Mouse (Mus musculus): ENCODE results near the gene Dolpp1. TPM values are rescaled to one million over a fixed set of nuclear protein-coding genes. Genes with fewer than 3 reads are reported as not detected.

Gene Dolpp1
- total and polyA plus RNA-seq, 3 experiments: 17.9 to 22.3 (median 19.2) TPM

DNA sequence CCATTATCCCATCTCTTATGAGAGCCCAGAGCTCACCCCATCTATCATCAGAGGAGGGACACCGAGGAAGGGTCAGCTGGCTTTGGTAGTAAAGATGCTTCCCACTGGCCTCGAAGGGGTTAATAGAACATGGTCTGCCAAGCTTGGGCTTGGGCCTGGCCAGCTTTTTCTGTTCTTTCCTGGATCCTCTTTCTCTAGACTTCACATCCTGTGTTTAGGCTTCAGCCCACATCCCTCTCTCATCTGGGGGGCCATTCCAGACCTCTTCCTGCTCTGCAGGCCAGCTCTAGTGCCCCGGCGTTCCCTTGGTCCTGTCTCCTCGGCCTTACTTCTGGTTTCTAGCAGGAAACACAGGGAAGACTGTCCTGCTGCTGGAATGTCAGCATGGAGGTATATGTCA lies 52.0 kb downstream of the Dolpp1 start:
- Histone ChIP-seq H3K4me2 (ENCODE audit: insufficient read depth, low read depth, poor library complexity, severe bottlenecking) (no peak overlapping the region), H3K79me2 (replicated peaks; ENCODE audit: control insufficient read depth, extremely low read depth, insufficient read depth, poor library complexity, severe bottlenecking) (no peaks in the 10 kb centered on the region), H3K4me1 (ENCODE audit: control insufficient read depth in 1 of 2, insufficient read depth in 2 of 2) (peaks cover 38 to 72% of the 10 kb centered on the region in 2 experiments), H3K27ac (ENCODE audit: insufficient read depth, low read depth) (no peak overlapping the region), H3K36me3 (replicated peaks in 1 of 2; ENCODE audit: control insufficient read depth in 1 of 2, insufficient read depth in 1 of 2, low read length in 1 of 2) (peaks cover 34 to 79% of the 10 kb centered on the region in 2 experiments), H3K9me3 (replicated peaks; ENCODE audit: low read length) (peaks cover 5% of the 10 kb centered on the region), H3K4me3 (replicated peaks in 1 of 3; ENCODE audit: low read depth in 2 of 3, low read length in 2 of 3, poor library complexity in 1 of 3) (no peak overlapping the region), H3K27me3 (replicated peaks) (no peaks in the 10 kb centered on the region), H3K9ac (ENCODE audit: insufficient read depth, low read depth) (no peak overlapping the region)
- DNase-seq (ENCODE audit: extremely low read depth): no peak
- in situ Hi-C loops (cut with MboI; ENCODE audit: low pct_ligation_motif_present, low pct_unique_long_range_greater_than_20kb, low sequenced_read_pairs) (no loop called here), dilution Hi-C loops (cut with MboI; ENCODE audit: extremely low pct_ligation_motif_present, extremely low pct_unique_long_range_greater_than_20kb, low sequenced_read_pairs) (no loop called here)
- TF ChIP-seq BHLHE40 (IDR thresholded peaks at IDR 0.05; ENCODE audit: low read depth, low read length) (no peak), MYC (IDR thresholded peaks at IDR 0.05; ENCODE audit: low read depth, low read length) (no peak), JUN (IDR thresholded peaks at IDR 0.05; ENCODE audit: insufficient read depth, low read depth, low read length) (no peak), TCF12 (IDR thresholded peaks at IDR 0.05; ENCODE audit: low read depth, low read length) (no peak), ZNF384 (IDR thresholded peaks at IDR 0.05; ENCODE audit: low read depth, low read length) (no peak), ZC3H11A (IDR thresholded peaks at IDR 0.05; ENCODE audit: low read depth, low read length) (no peak), NRF1 (IDR thresholded peaks at IDR 0.05; ENCODE audit: low read depth, low read length) (no peak), MXI1 (IDR thresholded peaks at IDR 0.05; ENCODE audit: low read depth, low read length) (no peak), GABPA (IDR thresholded peaks at IDR 0.05; ENCODE audit: insufficient replicate concordance, low read depth, low read length) (no peak)

GRCm38 (mm10) chr2:30444450-30444849 lies 52.4 kb downstream of the Dolpp1 start:
- no peak overlapping the region for H3K4me3 ChIP-seq (replicated peaks in 1 of 3; ENCODE audit: low read depth in 2 of 3, low read length in 2 of 3, poor library complexity in 1 of 3)
- H3K9ac ChIP-seq (ENCODE audit: insufficient read depth, low read depth): no peak overlapping the region
- DNase-seq (ENCODE audit: extremely low read depth): no peak
- in situ Hi-C loops (cut with MboI; ENCODE audit: low pct_ligation_motif_present, low pct_unique_long_range_greater_than_20kb, low sequenced_read_pairs) (no loop called here), dilution Hi-C loops (cut with MboI; ENCODE audit: extremely low pct_ligation_motif_present, extremely low pct_unique_long_range_greater_than_20kb, low sequenced_read_pairs) (no loop called here)
- peaks cover 38 to 72% of the 10 kb centered on the region in 2 experiments for H3K4me1 ChIP-seq (ENCODE audit: control insufficient read depth in 1 of 2, insufficient read depth in 2 of 2)
- H3K79me2 ChIP-seq (replicated peaks; ENCODE audit: control insufficient read depth, extremely low read depth, insufficient read depth, poor library complexity, severe bottlenecking): no peaks in the 10 kb centered on the region
- no peak overlapping the region for H3K4me2 ChIP-seq (ENCODE audit: insufficient read depth, low read depth, poor library complexity, severe bottlenecking)
- H3K36me3 ChIP-seq (replicated peaks in 1 of 2; ENCODE audit: control insufficient read depth in 1 of 2, insufficient read depth in 1 of 2, low read length in 1 of 2): peaks cover 32 to 79% of the 10 kb centered on the region in 2 experiments
- H3K27ac ChIP-seq (ENCODE audit: insufficient read depth, low read depth): no peak overlapping the region
- no peaks in the 10 kb centered on the region for H3K27me3 ChIP-seq (replicated peaks)
- H3K9me3 ChIP-seq (replicated peaks; ENCODE audit: low read length): peaks cover 9% of the 10 kb centered on the region
- TF ChIP-seq TCF12 (IDR thresholded peaks at IDR 0.05; ENCODE audit: low read depth, low read length) (no peak), MYC (IDR thresholded peaks at IDR 0.05; ENCODE audit: low read depth, low read length) (no peak), SIN3A (IDR thresholded peaks at IDR 0.05; ENCODE audit: low read length) (no peak), MAFK (IDR thresholded peaks at IDR 0.05; ENCODE audit: insufficient replicate concordance, low read length) (no peak), USF1 (IDR thresholded peaks at IDR 0.05; ENCODE audit: low read depth, low read length) (no peak), RCOR1 (conservative IDR thresholded peaks at IDR 0.05; ENCODE audit: low read depth, low read length) (no peak), CHD2 (IDR thresholded peaks at IDR 0.05; ENCODE audit: low read length) (no peak), SMC3 (IDR thresholded peaks at IDR 0.05; ENCODE audit: low read depth, low read length) (no peak), PAX5 (IDR thresholded peaks at IDR 0.05; ENCODE audit: low read length) (no peak), MXI1 (IDR thresholded peaks at IDR 0.05; ENCODE audit: low read depth, low read length) (no peak), GABPA (IDR thresholded peaks at IDR 0.05; ENCODE audit: insufficient replicate concordance, low read depth, low read length) (no peak), NRF1 (IDR thresholded peaks at IDR 0.05; ENCODE audit: low read depth, low read length) (no peak), KAT2A (IDR thresholded peaks at IDR 0.05; ENCODE audit: insufficient replicate concordance, low read length) (no peak), ZKSCAN1 (IDR thresholded peaks at IDR 0.05; ENCODE audit: borderline replicate concordance, low read depth, low read length) (no peak), POLR2A (IDR thresholded peaks at IDR 0.05; ENCODE audit: low read depth, low read length) (no peak), POLR2AphosphoS2 (IDR thresholded peaks at IDR 0.05; ENCODE audit: low read depth, low read length) (no peak), MAZ (IDR thresholded peaks at IDR 0.05; ENCODE audit: low read depth, low read length) (no peak)
